Mouse (Mus musculus): ENCODE measurements around the gene Arhgap18. TPM values are rescaled to one million over a fixed set of nuclear protein-coding genes. Genes with fewer than 3 reads are reported as not detected.

Gene Arhgap18
- polyA plus RNA-seq, 1 experiment: 3.9 TPM

DNA sequence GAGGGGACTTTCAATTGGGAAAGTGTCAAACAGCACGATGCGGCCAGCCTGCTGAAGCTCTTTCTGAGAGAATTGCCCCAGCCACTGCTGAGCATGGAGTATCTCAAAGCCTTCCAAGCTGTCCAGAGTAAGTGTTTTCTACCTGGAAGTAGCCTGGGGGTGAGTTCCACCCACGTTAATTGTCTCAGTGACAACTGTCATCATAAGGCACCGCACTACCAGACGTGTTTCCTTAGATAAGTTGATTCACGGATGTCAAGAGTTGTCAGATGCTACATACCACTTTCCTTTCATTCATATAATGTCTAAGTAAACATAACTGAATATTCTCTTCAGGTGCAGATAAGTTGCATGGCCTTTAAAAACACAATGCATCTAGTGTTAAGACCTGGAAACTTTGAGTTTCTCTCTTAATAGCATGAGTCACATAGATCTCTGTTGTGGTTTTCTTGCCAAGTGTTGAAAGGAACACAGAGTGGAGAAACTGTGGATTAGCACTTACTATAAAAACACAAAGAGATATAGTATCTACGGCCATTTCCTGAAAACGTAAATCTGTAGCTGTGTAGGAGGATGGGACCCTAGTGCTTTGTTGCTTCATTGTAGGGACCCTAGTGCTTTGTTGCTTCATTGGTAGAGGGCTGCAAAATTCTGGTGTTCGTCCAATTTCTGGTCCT lies 125.8 kb downstream of the Arhgap18 start:
- DNase-seq: no peak
- no peaks in the 10 kb centered on the region for H3K4me1 ChIP-seq (ENCODE audit: control insufficient read depth, insufficient read depth, low read length)
- no peak overlapping the region for H3K4me3 ChIP-seq (replicated peaks; ENCODE audit: extremely low read depth, low read depth, low read length)
- 64% methylated on average over 9 of the region's 9 CpGs for WGBS
- TF ChIP-seq POLR2A (IDR thresholded peaks at IDR 0.05; ENCODE audit: borderline replicate concordance, extremely low read depth, low read depth, low read length) (no peak), CTCF (IDR thresholded peaks at IDR 0.05; ENCODE audit: insufficient read depth, low read length) (no peak)

DNA sequence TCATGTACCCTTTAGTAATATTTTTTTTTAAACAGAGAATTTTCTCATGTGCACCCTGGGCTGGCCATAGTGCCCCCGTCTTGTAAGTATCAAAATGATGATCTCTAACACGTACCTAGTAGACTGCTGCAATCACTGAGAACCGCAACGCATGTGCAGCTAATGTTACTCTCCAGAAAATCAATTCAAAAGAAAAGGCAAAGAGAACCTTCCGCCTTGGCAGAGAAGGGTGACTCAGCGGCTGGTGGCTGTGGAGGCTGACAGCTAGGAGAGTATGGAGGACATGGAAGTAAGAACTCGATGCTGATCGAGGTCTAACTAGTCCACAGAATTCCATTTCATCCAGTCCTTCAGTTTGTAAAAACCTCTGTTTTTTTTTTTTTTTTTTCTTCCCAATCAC lies 131.7 kb downstream of the Arhgap18 start:
- DNase-seq: no peak
- WGBS: 91% methylated on average over 8 of the region's 8 CpGs
- no peak for TF ChIP-seq POLR2A (IDR thresholded peaks at IDR 0.05; ENCODE audit: borderline replicate concordance, extremely low read depth, low read depth, low read length)
- H3K4me3 ChIP-seq (replicated peaks; ENCODE audit: extremely low read depth, low read depth, low read length): no peak overlapping the region
- H3K4me1 ChIP-seq (ENCODE audit: control insufficient read depth, insufficient read depth, low read length): no peaks in the 10 kb centered on the region

DNA sequence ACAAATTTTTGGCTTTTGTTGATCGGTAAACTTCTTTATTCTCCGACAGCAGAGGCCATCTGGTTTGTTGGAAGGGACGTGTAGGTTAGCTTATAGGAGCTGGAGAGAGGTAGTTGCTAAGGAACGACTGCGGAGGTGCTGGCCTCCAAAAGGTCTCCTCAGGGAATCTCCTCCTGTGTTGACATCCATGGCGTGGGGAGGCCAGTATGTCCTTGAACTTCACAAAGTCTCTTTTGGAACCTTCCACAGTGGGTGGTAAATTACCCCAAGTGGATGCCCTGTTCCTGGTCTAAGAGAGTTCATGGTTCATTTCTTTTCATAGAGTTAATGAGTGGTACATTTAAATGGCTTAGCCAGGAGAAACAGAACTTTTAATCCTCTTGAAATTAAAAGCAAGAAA lies 136.0 kb downstream of the Arhgap18 start:
- no peaks in the 10 kb centered on the region for H3K4me1 ChIP-seq (ENCODE audit: control insufficient read depth, insufficient read depth, low read length)
- 67% methylated on average over 6 of the region's 6 CpGs for WGBS
- no peak overlapping the region for H3K4me3 ChIP-seq (replicated peaks; ENCODE audit: extremely low read depth, low read depth, low read length)
- DNase-seq: no peak
- TF ChIP-seq POLR2A (IDR thresholded peaks at IDR 0.05; ENCODE audit: borderline replicate concordance, extremely low read depth, low read depth, low read length) (no peak), CTCF (IDR thresholded peaks at IDR 0.05; ENCODE audit: insufficient read depth, low read length) (no peak)

DNA sequence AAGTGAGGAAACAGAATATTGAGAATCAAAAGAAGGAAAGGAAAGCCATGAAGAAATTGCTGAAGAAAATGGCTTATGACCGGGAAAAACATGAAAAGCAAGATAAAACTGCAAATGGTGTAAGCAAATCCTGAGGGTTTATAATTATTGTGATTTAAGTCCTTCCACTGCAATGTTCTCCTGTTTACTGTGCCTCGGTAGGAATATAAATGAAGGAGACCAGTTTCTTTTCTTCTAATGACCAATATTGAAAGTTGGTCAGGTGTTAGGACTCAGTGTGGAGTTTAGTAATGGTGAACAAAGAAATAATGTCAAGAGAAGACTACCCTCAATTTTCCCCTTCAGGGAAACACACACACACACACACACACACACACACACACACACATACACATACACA lies 136.5 kb downstream of the Arhgap18 start:
- no peak for TF ChIP-seq CTCF (IDR thresholded peaks at IDR 0.05; ENCODE audit: insufficient read depth, low read length)
- no peak for TF ChIP-seq POLR2A (IDR thresholded peaks at IDR 0.05; ENCODE audit: borderline replicate concordance, extremely low read depth, low read depth, low read length)
- Histone ChIP-seq H3K4me3 (replicated peaks; ENCODE audit: extremely low read depth, low read depth, low read length) (no peak overlapping the region), H3K4me1 (ENCODE audit: control insufficient read depth, insufficient read depth, low read length) (no peaks in the 10 kb centered on the region)
- DNase-seq: no peak
- WGBS: 70% methylated on average over 2 of the region's 2 CpGs

DNA sequence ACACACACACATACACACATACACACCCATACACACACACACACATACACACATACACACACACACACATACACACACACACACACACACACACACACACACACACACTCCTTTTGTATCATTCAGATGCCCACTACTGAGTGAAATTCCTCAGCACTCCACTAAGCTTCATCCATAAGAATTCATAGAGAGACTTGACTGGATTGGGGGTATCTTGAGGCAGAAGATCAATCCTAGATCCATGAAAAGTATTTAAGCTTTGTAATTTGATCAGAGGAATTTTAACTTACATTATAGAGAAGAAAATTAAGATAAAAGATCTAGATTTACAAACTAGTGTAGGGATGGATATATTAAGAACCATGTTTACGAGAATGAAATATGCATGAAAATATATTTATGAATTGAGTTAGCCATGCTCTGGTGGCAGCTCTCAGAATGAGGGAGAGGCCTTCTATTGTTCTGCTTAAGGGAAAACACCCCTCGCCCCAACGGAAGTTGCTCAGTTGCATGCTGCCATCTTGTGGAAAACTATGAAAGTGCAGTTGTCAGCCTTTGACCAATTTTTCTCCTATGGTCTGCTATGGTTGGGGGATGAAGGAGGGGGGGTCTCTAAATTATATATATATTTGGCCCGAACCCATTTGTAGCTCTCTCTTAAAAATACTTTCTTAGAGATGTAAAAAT lies 137.2 kb downstream of the Arhgap18 start:
- TF ChIP-seq POLR2A (IDR thresholded peaks at IDR 0.05; ENCODE audit: borderline replicate concordance, extremely low read depth, low read depth, low read length) (no peak), CTCF (IDR thresholded peaks at IDR 0.05; ENCODE audit: insufficient read depth, low read length) (peak; percentile 69)
- Histone ChIP-seq H3K4me1 (ENCODE audit: control insufficient read depth, insufficient read depth, low read length) (no peaks in the 10 kb centered on the region), H3K4me3 (replicated peaks; ENCODE audit: extremely low read depth, low read depth, low read length) (no peak overlapping the region)
- DNase-seq: peak; percentile 50
- 4% methylated on average over 4 of the region's 4 CpGs for WGBS

DNA sequence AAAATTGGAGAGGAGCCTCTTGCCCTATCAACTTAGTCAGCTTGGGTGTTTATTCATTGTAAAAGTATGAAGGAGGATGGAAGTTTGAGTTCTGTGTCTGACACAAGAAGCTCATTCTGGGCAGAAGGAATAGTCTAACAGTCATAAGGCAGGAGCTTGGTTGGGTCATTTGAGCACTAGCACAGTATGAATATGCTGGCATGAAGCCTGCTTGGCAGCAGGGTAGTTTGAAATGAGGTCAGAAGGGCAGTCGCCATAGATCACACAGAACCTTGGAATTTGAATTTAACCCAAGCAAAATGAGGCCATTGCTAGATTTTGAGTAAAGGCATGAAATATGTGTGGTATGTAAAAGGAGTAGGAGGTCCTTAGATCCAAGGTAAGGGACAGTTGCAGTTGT lies 139.9 kb downstream of the Arhgap18 start:
- TF ChIP-seq CTCF (IDR thresholded peaks at IDR 0.05; ENCODE audit: insufficient read depth, low read length) (no peak), POLR2A (IDR thresholded peaks at IDR 0.05; ENCODE audit: borderline replicate concordance, extremely low read depth, low read depth, low read length) (no peak)
- WGBS: 78% methylated on average over 1 of the region's 1 CpGs
- no peaks in the 10 kb centered on the region for H3K4me1 ChIP-seq (ENCODE audit: control insufficient read depth, insufficient read depth, low read length)

DNA sequence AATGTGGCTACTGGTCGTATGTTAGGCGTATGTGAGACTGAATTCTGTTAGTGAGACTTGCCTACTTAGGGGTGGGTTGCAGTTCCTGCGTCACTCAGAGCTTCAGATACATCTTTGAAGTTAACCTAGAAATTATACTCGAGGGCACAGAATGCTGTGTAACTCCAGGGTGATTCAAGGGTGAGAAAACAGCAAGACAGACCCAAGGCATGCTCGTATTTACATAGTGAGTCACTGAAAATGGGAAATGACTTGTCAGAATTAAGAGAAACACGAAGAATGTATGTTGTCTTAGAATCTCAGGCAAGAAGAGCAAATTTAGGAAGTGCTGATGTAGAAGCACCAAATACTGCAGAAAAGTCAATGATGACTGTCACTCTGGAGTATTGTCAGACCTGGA lies 142.5 kb downstream of the Arhgap18 start:
- no peak for TF ChIP-seq POLR2A (IDR thresholded peaks at IDR 0.05; ENCODE audit: borderline replicate concordance, extremely low read depth, low read depth, low read length)
- TF ChIP-seq CTCF (IDR thresholded peaks at IDR 0.05; ENCODE audit: insufficient read depth, low read length): no peak
- no peaks in the 10 kb centered on the region for H3K4me1 ChIP-seq (ENCODE audit: control insufficient read depth, insufficient read depth, low read length)
- no peak for DNase-seq
- no peak overlapping the region for H3K4me3 ChIP-seq (replicated peaks; ENCODE audit: extremely low read depth, low read depth, low read length)
- WGBS: 62% methylated on average over 6 of the region's 6 CpGs

More for the DNA sequence above, 139.9 kb downstream of the Arhgap18 start:
- H3K4me3 ChIP-seq (replicated peaks; ENCODE audit: extremely low read depth, low read depth, low read length): no peak overlapping the region
- no peak for DNase-seq

DNA sequence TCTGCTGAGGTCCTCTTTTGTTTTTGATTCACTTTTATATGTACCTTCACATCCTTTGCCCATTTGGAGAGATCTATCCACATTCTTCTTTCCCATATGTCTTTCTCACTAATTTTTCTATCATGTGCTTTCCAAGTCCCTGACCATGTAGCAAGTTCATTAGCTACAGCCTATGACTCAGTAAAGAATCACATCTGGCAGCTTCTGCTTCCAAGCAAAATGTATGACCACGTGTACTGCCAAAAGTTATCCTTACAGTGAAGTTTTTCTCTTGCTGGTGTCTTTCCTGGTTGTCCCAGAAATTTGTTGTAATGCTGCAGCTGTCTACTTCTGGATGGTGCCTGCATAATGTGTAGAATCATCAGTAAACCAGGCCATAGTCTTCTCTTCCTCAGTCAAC lies 147.2 kb downstream of the Arhgap18 start:
- H3K4me1 ChIP-seq (ENCODE audit: control insufficient read depth, insufficient read depth, low read length): no peaks in the 10 kb centered on the region
- DNase-seq: no peak
- no peak overlapping the region for H3K4me3 ChIP-seq (replicated peaks; ENCODE audit: extremely low read depth, low read depth, low read length)
- 75% methylated on average over 1 of the region's 1 CpGs for WGBS
- TF ChIP-seq POLR2A (IDR thresholded peaks at IDR 0.05; ENCODE audit: borderline replicate concordance, extremely low read depth, low read depth, low read length) (no peak), CTCF (IDR thresholded peaks at IDR 0.05; ENCODE audit: insufficient read depth, low read length) (no peak)

DNA sequence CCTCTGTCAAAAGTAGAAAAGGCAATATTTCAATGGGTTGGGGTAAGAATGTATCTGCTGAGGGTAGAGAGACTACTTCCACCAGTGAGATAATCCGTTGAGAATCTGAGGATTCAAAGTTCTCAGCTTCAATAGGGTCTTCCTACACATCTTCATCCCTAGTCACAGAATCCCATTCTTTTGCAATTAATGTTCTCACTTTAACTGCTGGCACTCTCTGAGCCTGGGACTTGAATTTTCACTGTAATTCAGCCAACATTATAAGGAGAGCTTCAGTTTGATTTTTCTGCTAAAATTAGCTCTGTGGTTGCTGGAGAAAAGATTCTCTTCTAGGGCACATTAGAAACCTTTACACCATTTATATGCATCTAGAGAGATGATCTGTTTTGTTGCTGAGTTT lies 150.6 kb downstream of the Arhgap18 start:
- no peak overlapping the region for H3K4me3 ChIP-seq (replicated peaks; ENCODE audit: extremely low read depth, low read depth, low read length)
- DNase-seq: no peak
- TF ChIP-seq POLR2A (IDR thresholded peaks at IDR 0.05; ENCODE audit: borderline replicate concordance, extremely low read depth, low read depth, low read length) (no peak), CTCF (IDR thresholded peaks at IDR 0.05; ENCODE audit: insufficient read depth, low read length) (no peak)
- 83% methylated on average over 1 of the region's 1 CpGs for WGBS
- no peaks in the 10 kb centered on the region for H3K4me1 ChIP-seq (ENCODE audit: control insufficient read depth, insufficient read depth, low read length)

DNA sequence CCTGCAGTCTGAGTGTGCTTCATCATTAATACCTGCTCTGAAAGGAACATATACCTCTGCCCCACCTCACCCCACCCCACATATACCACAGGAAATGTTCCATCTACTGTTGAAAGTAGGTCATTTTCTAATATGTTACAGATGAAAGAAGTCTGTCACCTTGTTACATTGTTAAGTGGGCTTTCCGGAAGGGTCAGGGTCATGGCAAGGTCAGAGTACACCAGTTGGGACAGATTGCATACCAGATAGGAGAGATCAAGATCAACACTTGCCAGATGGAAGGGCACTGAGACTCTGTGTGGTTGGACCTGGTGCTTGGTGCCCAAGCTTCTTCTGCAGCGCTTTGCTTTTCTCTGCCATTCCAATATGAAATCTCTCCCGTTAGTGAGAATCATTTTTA lies 158.0 kb downstream of the Arhgap18 start:
- 72% methylated on average over 3 of the region's 3 CpGs for WGBS
- Histone ChIP-seq H3K4me3 (replicated peaks; ENCODE audit: extremely low read depth, low read depth, low read length) (no peak overlapping the region), H3K4me1 (ENCODE audit: control insufficient read depth, insufficient read depth, low read length) (no peaks in the 10 kb centered on the region)
- TF ChIP-seq CTCF (IDR thresholded peaks at IDR 0.05; ENCODE audit: insufficient read depth, low read length) (no peak), POLR2A (IDR thresholded peaks at IDR 0.05; ENCODE audit: borderline replicate concordance, extremely low read depth, low read depth, low read length) (no peak)
- DNase-seq: no peak
